Mouse (Mus musculus) G1E (cell line): Measurements from ENCODE around the gene Tcl1b4. TPM values are rescaled to one million over a fixed set of nuclear protein-coding genes. Genes with fewer than 3 reads are reported as not detected.
"Not testable (repeated sequence)": the region's sequence is repeated elsewhere in the genome, so short reads cannot be mapped to it uniquely, and the experiment has no call there.

Source experiments
- ATAC-seq: 2 replicates; pipeline ENCODE4 v1.8.0; 2016; ENCODE audit warnings: mild to moderate bottlenecking; ENCODE audit not compliant: insufficient number of reproducible peaks, poor library complexity, low FRiP score, severe bottlenecking; ENCODE audit errors: extremely low read depth
- DNase-seq: peaks from one replicate; pipeline ENCODE4 v3.0.0; 2012; ENCODE audit warnings: low spot score
- H3K27me3 ChIP-seq: 2 replicates; pipeline ENCODE4 v1.6.1; 2012; ENCODE audit warnings: mild to moderate bottlenecking, low read length, inconsistent platforms; ENCODE audit not compliant: insufficient read depth
- H3K36me3 ChIP-seq: replicated peaks from 2 replicates; pipeline ENCODE3; 2012; ENCODE audit warnings: mild to moderate bottlenecking, inconsistent platforms
- H3K4me1 ChIP-seq: 2 replicates; pipeline ENCODE4 v1.6.1; 2012; ENCODE audit warnings: low read depth, low read length, inconsistent platforms, mixed read lengths; ENCODE audit not compliant: insufficient read depth
- H3K4me3 ChIP-seq: 2 replicates; pipeline ENCODE4 v1.5.1; 2012; ENCODE audit warnings: low read depth, mild to moderate bottlenecking, inconsistent platforms, low read length, moderate library complexity, mixed read lengths
- H3K9me3 ChIP-seq: replicated peaks from 2 replicates; pipeline ENCODE4 v1.6.1; 2012; ENCODE audit warnings: inconsistent platforms
- CTCF ChIP-seq: IDR thresholded peaks from 2 replicates; pipeline ENCODE4 v1.5.1; 2012; ENCODE audit warnings: low read depth, low read length, inconsistent platforms, mixed read lengths
- GATA1 ChIP-seq: IDR thresholded peaks from 2 replicates; pipeline ENCODE4 v1.6.1; 2012; ENCODE audit warnings: borderline replicate concordance, low read length, inconsistent platforms, mixed read lengths
- GATA2 ChIP-seq: IDR thresholded peaks from 2 replicates; pipeline ENCODE4 v1.6.1; 2012; ENCODE audit warnings: low read depth, low read length, inconsistent platforms, borderline replicate concordance
- POLR2AphosphoS5 ChIP-seq: IDR thresholded peaks from 2 replicates; pipeline ENCODE4 v1.6.1; 2012; ENCODE audit warnings: low read depth, low read length, inconsistent platforms; ENCODE audit not compliant: insufficient replicate concordance
- TAL1 ChIP-seq: conservative IDR thresholded peaks from 2 replicates; pipeline ENCODE4 v1.6.1; 2012; ENCODE audit warnings: low read depth, low read length, inconsistent platforms, mixed read lengths
- polyA plus RNA-seq: library from polyadenylated mRNA; stranded (reverse); fragments of >175 nt; gene quantifications from 2 replicates; pipeline ENCODE4 v1.2.3, GENCODE M21; 2012
- total RNA-seq, 2 experiments: library from RNA; stranded (forward) in 1 of 2; stranded (reverse) in 1 of 2; fragments of 200-1000 nt in 1 of 2; fragments of >200 nt in 1 of 2; fragmentation: Nextera tagmentation in 1 of 2; gene quantifications; 2 replicates each; pipeline ENCODE4 v1.2.3; 2014 to 2017

The Tcl1b4 gene
- total and polyA plus RNA-seq, 3 experiments: 0.22 TPM; not detected in 2

DNA sequence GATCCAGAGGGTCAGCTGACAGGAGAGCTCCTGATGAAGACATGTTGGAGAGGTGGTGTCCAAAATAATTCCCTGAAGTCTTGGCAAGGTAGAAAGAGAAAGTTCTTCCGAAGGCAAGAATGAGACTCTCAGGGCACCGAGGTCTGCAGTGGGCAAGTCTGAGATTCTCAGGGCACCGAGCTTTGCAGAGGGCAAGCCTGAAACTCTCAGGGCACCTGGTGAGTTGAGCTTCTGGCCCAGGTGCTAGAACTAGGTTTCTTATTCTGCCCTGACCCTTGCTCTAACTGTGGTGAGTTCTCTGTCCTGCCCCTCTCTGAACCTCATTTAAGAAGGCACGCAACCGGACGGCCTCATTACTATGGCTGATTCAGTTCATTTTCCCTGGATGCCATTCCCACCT lies 11.0 kb upstream of the Tcl1b4 start, which contains the start of gene Tcl1b3:
Gene Tcl1b3 (plus strand): TSS at position 301 of the 400 bp plus-strand sequence.
- not testable (repeated sequence) for DNase-seq, H3K4me1 ChIP-seq, ATAC-seq, H3K36me3 ChIP-seq, H3K4me3 ChIP-seq, H3K27me3 ChIP-seq
- peaks cover 49% of the 10 kb centered on the region for H3K9me3 ChIP-seq

DNA sequence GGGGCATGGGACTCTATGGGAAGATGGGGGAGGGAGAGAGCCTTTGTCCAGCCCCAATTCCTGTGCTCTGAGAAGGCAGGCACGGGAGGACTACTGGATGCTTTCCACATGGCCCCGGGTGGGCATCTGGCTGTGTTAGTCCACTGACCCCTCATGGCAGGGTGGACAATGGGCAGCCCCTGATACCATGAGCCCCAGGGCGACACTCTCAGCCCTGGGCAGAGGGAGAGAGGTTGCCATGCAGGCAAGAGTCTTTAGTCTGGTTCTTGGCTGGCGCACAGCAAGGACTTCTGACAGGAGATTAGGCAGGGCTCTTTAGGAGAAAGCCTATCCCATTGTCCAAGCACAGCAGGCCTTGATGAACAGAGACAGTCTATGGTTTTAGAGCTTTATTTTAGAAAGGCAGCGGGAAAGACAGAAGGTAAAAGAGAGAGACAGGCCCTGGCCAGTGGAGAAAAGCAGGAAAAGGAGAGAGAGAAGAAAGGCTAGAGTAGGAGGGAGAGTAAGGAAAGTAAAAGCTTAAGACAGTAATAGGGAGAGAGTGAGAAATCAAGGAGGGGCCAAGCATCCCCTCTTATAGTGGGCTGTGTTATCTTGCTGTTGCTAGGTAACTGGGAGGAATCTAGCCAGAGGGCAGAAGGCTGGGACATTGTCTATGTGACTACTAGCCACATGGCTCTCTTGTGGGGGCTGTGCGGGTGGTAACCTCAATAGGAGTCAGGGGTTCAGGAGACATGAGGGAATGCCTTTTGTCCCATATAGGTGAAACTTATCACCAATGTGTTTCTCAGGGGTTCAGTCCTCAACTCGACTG lies 1.9 kb upstream of the Tcl1b4 start:
- peaks cover 48% of the 10 kb centered on the region for H3K9me3 ChIP-seq
- not testable (repeated sequence) for DNase-seq, H3K36me3 ChIP-seq, H3K4me1 ChIP-seq, H3K4me3 ChIP-seq, H3K27me3 ChIP-seq, ATAC-seq

DNA sequence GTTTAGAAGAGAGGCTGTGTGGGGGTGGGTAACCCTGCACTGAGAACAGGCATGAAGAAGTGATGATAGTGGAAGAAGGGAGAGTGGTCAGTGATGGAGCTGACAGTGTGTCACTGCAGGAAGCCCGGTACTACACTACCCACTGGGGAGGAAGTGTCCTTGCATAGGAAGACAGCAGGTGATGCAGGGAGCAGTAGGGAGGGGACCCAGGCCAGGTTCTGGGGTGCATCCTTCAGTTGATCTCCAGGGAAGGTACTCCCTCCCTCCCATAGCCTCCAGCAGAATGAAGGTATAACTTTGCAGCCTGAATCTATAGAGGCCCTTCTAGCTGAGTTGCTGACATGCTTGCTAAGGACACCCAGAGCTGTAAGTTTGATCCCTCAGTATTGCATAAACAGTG lies 5.3 kb downstream of the Tcl1b4 start:
- ATAC-seq (no peak), DNase-seq (no peak)
- H3K4me3 ChIP-seq: no peak overlapping the region

DNA sequence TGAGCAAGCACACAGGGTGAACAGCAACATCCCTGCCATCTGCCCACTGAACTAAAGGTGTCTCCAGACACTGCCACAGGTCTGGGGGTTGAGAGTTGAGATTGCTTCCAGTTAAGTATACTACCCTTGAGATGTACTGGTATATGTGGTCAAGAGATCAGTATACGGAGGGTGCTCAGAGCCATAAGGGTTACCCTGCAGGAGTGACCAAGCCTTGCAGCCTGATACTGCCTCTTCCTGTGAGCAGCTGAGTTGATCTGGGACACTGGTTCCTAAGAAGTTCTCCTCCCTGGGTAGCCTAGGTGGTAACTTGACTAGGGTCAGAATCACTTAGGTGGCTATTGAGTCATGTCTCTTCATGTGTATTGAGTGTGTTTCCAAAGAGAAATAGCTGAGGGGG lies 6.7 kb downstream of the Tcl1b4 start:
- no peak for ATAC-seq
- TF ChIP-seq CTCF: no peak
- TF ChIP-seq POLR2AphosphoS5: no peak
- TF ChIP-seq TAL1: no peak
- no peak for TF ChIP-seq GATA1
- no peak for TF ChIP-seq GATA2
- no peak for DNase-seq
- Histone ChIP-seq H3K4me1 (no peaks in the 10 kb centered on the region), H3K36me3 (no peaks in the 10 kb centered on the region), H3K27me3 (no peaks in the 10 kb centered on the region), H3K9me3 (peaks cover 71% of the 10 kb centered on the region), H3K4me3 (no peak overlapping the region)

More for the DNA sequence above, 5.3 kb downstream of the Tcl1b4 start:
- H3K36me3 ChIP-seq: no peaks in the 10 kb centered on the region
- TF ChIP-seq CTCF: no peak
- TF ChIP-seq GATA1: no peak
- no peak for TF ChIP-seq POLR2AphosphoS5
- no peak for TF ChIP-seq GATA2
- TF ChIP-seq TAL1: no peak
- peaks cover 66% of the 10 kb centered on the region for H3K9me3 ChIP-seq
- no peaks in the 10 kb centered on the region for H3K4me1 ChIP-seq
- no peaks in the 10 kb centered on the region for H3K27me3 ChIP-seq

DNA sequence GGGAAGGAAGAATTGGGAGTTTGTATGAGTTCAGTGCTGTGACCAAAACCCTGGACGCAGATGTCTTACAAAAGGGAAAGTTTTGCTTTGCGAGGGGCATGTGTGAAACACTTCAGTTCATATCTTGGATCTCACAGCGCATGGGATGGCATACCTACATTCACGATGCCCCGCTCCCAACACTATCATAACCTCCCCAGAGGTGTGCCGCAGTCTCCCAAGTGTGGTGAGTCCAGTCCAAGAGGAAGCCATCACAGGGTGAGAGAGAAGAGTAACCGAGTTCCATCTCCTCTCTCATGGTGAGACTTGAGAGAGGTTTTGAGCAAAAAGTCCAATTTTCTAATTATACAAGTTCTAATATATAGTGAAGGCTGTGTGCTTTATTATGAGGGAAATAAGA lies 7.5 kb downstream of the Tcl1b4 start:
- no peak for ATAC-seq
- no peaks in the 10 kb centered on the region for H3K4me1 ChIP-seq
- no peak for TF ChIP-seq GATA2
- TF ChIP-seq POLR2AphosphoS5: no peak
- TF ChIP-seq CTCF: no peak
- TF ChIP-seq GATA1: no peak
- TF ChIP-seq TAL1: no peak
- no peak overlapping the region for H3K4me3 ChIP-seq
- H3K9me3 ChIP-seq: peaks cover 71% of the 10 kb centered on the region
- H3K27me3 ChIP-seq: no peaks in the 10 kb centered on the region
- H3K36me3 ChIP-seq: no peaks in the 10 kb centered on the region
- DNase-seq: no peak

DNA sequence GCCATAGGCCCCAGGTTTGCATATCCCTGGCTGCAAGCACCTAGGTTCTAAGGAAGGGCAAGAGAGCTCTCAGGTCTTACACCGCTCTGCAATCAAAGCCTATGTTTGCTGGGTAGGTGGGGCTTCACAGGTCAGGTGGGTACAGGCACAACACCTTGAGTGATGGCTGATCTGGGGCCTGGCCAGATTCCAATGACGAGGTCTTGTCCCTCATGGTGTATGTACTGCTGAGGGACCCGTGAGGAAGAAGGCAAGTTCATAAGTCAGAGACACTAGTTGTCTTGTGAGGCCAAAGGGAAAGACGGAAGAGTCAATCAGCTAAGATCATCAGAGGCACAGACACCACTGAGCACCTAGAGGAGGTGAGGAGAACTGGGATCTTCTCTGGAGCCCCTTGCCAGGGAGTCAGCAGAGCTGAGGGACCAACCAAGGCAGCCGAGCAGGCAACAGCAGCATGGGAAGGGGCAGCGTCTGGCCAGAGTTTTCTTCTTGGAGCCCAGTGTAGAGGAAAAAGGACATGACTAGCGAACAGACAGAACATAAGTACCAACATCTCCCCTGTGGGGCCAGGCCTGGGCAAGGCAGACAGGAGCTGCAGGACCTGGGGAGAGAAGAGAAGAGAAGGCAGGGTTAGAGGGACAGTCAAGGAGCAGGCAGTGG lies 15.5 kb downstream of the Tcl1b4 start:
- peaks cover 82% of the 10 kb centered on the region for H3K9me3 ChIP-seq
- DNase-seq: no peak
- ATAC-seq: no peak
- H3K4me3 ChIP-seq: no peak overlapping the region
- no peaks in the 10 kb centered on the region for H3K4me1 ChIP-seq
- H3K36me3 ChIP-seq: no peaks in the 10 kb centered on the region
- TF ChIP-seq GATA1 (no peak), CTCF (no peak), TAL1 (no peak), GATA2 (no peak), POLR2AphosphoS5 (no peak)
- peaks cover under 1% of the 10 kb centered on the region; the same call in 1 of the 2 replicates for H3K27me3 ChIP-seq
